Mouse (Mus musculus) forebrain, embryonic 11.5 days (tissue): ENCODE data around the gene Gm43517. TPM values are rescaled to one million over a fixed set of nuclear protein-coding genes. Genes with fewer than 3 reads are reported as not detected.
A peak's percentile ranks its signal among the peaks of the same experiment; 100 is the strongest.

ENCODE experiments used
- ATAC-seq: fragments of 200-750 bp; cut with Nextera tagmentation; replicated peaks from 2 replicates; pipeline ENCODE4 v1.8.0; 2017; ENCODE audit warnings: moderate TSS enrichment; ENCODE audit not compliant: low FRiP score
- DNase-seq: peaks from one replicate; pipeline ENCODE4 v3.0.0-alpha.2; 2017; ENCODE audit warnings: low spot score
- H3K27ac ChIP-seq: fragments of 300-500 bp; sonication (generic); 2 replicates; pipeline ENCODE4 v1.5.1; 2014; ENCODE audit warnings: low read depth, low read length
- H3K27me3 ChIP-seq: fragments of 300-500 bp; sonication (generic); 2 replicates; pipeline ENCODE4 v1.6.1; 2014; ENCODE audit warnings: mild to moderate bottlenecking, low read length, mixed read lengths; ENCODE audit not compliant: control insufficient read depth, insufficient read depth
- H3K36me3 ChIP-seq: fragments of 300-500 bp; sonication (generic); 2 replicates; pipeline ENCODE4 v1.6.1; 2014; ENCODE audit warnings: mild to moderate bottlenecking, low read length, moderate library complexity, mixed read lengths; ENCODE audit not compliant: control insufficient read depth, insufficient read depth
- H3K4me1 ChIP-seq: fragments of 300-500 bp; sonication (generic); replicated peaks from 2 replicates; pipeline ENCODE4 v1.6.1; 2014; ENCODE audit warnings: low read length, mixed read lengths; ENCODE audit not compliant: control insufficient read depth, insufficient read depth
- H3K4me2 ChIP-seq: fragments of 300-500 bp; sonication (generic); 2 replicates; pipeline ENCODE4 v1.6.1; 2014; ENCODE audit warnings: low read depth, mild to moderate bottlenecking, low read length, moderate library complexity, mixed read lengths; ENCODE audit not compliant: severe bottlenecking
- H3K4me3 ChIP-seq: fragments of 300-500 bp; sonication (generic); 2 replicates; pipeline ENCODE4 v1.5.1; 2014; ENCODE audit warnings: low read depth, low read length
- H3K9ac ChIP-seq: fragments of 300-500 bp; sonication (generic); 2 replicates; pipeline ENCODE4 v1.6.1; 2014; ENCODE audit warnings: low read length
- H3K9me3 ChIP-seq: fragments of 300-500 bp; sonication (generic); 2 replicates; pipeline ENCODE4 v1.6.1; 2016; ENCODE audit warnings: low read length, mixed read lengths; ENCODE audit not compliant: control insufficient read depth
- WGBS: fragments of 180-500 bp; shearing (Covaris S2); extraction: QIAGEN DNeasy Blood & Tissue Kit; methylation state at CpG from one replicate; pipeline ENCODE4 v1.1.7; 2014; 5-methylcytosine and 5-hydroxymethylcytosine counted together
- polyA plus RNA-seq: library from polyadenylated mRNA; unstranded; fragments of >200 nt; fragmentation: Nextera tagmentation; extraction: Ambion mirVana; gene quantifications from 2 replicates; pipeline ENCODE4 v1.2.1, GENCODE M21; 2014

Gene Gm43517
- 1.3 and 1.4 TPM in 2 replicates for polyA plus RNA-seq

DNA sequence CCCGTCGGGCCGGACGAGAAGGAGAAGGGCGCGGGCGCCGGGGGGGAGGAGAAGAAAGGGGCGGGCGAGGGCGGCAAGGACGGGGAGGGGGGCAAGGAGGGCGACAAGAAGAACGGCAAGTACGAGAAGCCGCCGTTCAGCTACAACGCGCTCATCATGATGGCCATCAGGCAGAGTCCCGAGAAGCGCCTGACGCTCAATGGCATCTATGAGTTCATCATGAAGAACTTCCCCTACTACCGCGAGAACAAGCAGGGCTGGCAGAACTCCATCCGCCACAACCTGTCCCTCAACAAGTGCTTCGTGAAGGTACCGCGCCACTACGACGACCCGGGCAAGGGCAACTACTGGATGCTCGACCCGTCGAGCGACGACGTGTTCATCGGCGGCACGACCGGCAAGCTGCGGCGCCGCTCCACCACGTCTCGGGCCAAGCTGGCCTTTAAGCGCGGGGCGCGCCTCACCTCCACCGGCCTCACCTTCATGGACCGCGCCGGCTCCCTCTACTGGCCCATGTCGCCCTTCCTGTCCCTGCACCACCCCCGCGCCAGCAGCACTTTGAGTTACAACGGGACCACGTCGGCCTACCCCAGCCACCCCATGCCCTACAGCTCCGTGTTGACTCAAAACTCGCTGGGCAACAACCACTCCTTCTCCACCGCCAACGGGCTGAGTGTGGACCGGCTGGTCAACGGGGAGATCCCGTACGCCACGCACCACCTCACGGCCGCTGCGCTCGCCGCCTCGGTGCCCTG is at the start of gene Gm43517:
TSS of gene Gm43517 (plus strand) at position 299 of the 755 bp plus-strand sequence.
- H3K27me3 ChIP-seq = peaks cover 19% of the 10 kb centered on the region
- H3K4me2 ChIP-seq = peak within 1 kb of the TSS; percentile 49; the same call in 1 of the 2 replicates
- peak within 1 kb of the TSS; percentile 99 for H3K9ac ChIP-seq
- peak within 1 kb of the TSS; percentile 100 for H3K27ac ChIP-seq
- no peaks in the 10 kb centered on the region for H3K4me1 ChIP-seq
- peak; percentile 84 for DNase-seq
- under 1% methylated on average over 62 of the region's 75 CpGs for WGBS
- H3K36me3 ChIP-seq = no peaks in the 10 kb centered on the region
- ATAC-seq = peak; percentile 0; the same call in 1 of the 2 replicates
- H3K4me3 ChIP-seq = peak within 1 kb of the TSS; percentile 87
- H3K9me3 ChIP-seq = no peaks in the 10 kb centered on the region

DNA sequence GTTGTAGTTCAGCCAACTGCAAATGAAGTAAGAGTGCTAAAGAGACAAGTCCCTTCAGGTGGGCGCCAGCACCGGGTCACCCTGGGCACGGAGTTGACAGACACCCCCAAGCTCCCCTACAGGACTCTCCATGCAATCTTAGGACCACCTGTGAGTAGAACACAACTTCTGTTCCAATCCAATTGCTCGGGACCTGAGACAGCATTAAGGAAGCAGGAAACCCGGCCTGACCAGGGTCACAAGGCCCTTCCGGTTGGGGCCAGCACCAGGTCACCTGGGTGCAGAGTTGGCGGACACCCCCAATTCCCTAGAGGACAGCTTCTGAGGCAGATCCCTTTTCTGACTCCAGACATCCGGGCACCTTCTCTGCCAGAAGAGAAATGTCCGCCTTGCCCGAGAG is 35.3 kb upstream of the Gm43517 start:
- WGBS = 93% methylated on average over 10 of the region's 10 CpGs

DNA sequence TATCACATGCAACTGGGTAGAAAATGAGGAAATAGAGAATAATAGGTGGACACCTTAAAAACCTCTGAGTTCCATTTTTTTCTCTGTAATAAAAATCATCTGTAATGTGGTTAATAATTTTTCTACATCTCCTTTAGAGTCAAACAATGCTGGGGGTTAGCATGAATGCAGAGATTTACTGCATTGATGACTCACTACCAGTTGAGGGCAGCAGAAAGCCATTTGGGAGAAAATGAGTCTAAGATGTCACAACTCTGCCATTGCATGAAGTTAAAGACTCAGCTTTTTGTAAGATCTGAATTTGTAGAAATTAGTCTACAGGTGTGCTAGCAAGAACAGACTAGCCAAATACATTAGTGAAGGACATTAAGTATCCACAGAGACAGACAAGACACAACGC is 16.0 kb upstream of the Gm43517 start:
- DNase-seq (no peak), ATAC-seq (no peak)
- Histone ChIP-seq H3K27me3 (peaks cover 5% of the 10 kb centered on the region; the same call in 1 of the 2 replicates), H3K9me3 (no peaks in the 10 kb centered on the region), H3K4me3 (no peak overlapping the region), H3K4me1 (peaks cover 6% of the 10 kb centered on the region; the same call in 1 of the 2 replicates), H3K4me2 (no peak overlapping the region), H3K27ac (no peak overlapping the region), H3K9ac (no peak overlapping the region), H3K36me3 (no peaks in the 10 kb centered on the region)
- 44% methylated on average over 1 of the region's 1 CpGs for WGBS

More for the DNA sequence above, 35.3 kb upstream of the Gm43517 start:
- Histone ChIP-seq H3K9ac (no peak overlapping the region), H3K9me3 (no peaks in the 10 kb centered on the region), H3K27ac (no peak overlapping the region), H3K27me3 (no peaks in the 10 kb centered on the region), H3K4me2 (no peak overlapping the region), H3K4me1 (no peaks in the 10 kb centered on the region), H3K36me3 (no peaks in the 10 kb centered on the region), H3K4me3 (no peak overlapping the region)
- ATAC-seq (no peak), DNase-seq (no peak)

DNA sequence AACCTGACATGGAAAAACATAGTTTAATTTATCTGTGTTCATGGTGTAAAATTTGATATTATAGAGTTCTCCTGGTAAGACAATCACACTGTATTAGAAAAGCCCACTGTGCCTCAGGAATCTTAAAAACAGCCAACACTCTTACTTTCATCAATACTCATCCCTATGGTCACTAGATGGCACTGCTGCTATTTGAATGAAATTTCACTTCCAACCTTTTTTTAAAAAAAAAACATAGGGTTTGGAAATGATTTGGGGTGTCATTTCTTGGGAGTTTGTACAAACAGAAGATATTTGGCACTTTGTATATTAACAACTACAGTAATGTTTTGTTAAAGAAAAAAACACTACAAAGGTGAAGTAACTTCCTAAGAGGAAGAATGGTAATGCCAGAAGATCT is 12.8 kb upstream of the Gm43517 start:
- H3K9ac ChIP-seq = no peak overlapping the region
- no peak overlapping the region for H3K4me3 ChIP-seq
- no peaks in the 10 kb centered on the region for H3K9me3 ChIP-seq
- no peak overlapping the region for H3K27ac ChIP-seq
- no peak for ATAC-seq
- no peaks in the 10 kb centered on the region for H3K36me3 ChIP-seq
- H3K27me3 ChIP-seq = peaks cover 16% of the 10 kb centered on the region
- peaks cover 9% of the 10 kb centered on the region; the same call in 1 of the 2 replicates for H3K4me1 ChIP-seq
- no peak overlapping the region for H3K4me2 ChIP-seq
- no peak for DNase-seq

DNA sequence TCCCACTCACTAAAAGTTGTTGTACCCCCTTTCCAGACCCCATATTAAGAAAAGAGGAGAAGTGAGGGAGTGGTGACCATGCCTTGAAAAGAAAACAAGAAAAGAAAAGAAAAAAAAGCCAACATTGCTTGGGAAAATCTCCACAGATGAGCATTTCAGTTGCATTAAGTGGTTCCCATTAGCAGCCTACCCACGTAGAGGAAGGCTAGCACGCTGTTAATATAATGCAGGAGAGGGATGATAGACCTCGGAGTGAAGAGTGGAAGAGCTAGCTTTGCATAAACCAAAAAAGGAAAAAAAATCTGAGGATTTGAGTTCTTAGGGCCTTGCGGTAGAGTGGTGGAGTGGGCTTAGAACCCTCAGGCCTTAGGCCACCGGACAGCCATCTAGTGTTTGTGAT is 11.8 kb upstream of the Gm43517 start:
- peaks cover 9% of the 10 kb centered on the region; the same call in 1 of the 2 replicates for H3K4me1 ChIP-seq
- ATAC-seq = no peak
- no peak for DNase-seq
- peaks cover 22% of the 10 kb centered on the region for H3K27me3 ChIP-seq
- H3K4me2 ChIP-seq = peak overlapping the region; percentile 61; the same call in 1 of the 2 replicates
- no peaks in the 10 kb centered on the region for H3K36me3 ChIP-seq
- peak overlapping the region; percentile 64 for H3K27ac ChIP-seq
- H3K4me3 ChIP-seq = peak overlapping the region; percentile 32; the same call in 1 of the 2 replicates
- WGBS = 8% methylated on average over 5 of the region's 5 CpGs
- no peaks in the 10 kb centered on the region for H3K9me3 ChIP-seq
- peak overlapping the region; percentile 63; the same call in 1 of the 2 replicates for H3K9ac ChIP-seq

DNA sequence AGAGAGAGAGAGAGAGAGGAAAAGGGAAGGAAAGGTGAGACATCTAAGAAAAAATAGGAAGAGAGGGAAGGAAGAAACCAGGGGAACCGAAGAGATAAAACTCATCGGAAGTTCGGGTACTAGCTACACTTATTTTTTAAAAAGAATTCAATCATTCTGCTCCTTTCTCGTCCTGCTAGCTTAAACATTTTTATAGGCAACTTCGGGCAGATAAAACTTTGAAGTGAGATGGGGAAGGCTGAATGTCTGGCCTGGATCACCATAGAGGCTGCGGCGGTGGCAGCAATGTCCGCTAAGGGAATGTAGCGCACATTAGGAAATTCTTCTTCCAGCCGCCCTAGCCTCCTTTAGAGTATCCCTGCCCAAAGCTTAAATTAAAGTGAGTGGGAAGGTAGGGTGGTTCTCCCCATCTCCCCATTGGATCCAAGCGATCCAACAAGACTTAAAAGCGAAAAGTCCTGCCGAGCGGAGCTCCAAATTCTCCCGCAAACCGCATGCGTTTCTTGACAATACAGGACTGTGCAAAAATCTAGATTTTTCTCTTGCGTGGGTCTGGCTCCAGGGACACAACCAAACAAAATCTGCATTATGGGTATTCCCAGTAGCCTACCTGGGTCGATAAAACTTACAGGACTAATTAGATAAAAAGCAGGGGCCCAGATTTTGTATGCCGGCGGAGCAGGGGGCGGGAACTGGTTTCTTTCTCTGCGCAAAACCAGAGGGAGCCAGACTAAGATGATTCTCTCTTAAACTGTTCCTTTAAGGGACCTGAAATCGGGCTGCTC is 11.0 kb upstream of the Gm43517 start:
- Histone ChIP-seq H3K27ac (peak overlapping the region; percentile 64), H3K9me3 (no peaks in the 10 kb centered on the region), H3K4me2 (peak overlapping the region; percentile 61), H3K27me3 (peaks cover 22% of the 10 kb centered on the region), H3K36me3 (no peaks in the 10 kb centered on the region), H3K9ac (peak overlapping the region; percentile 63), H3K4me3 (peak overlapping the region; percentile 32), H3K4me1 (peaks cover 9% of the 10 kb centered on the region; the same call in 1 of the 2 replicates)
- 2% methylated on average over 24 of the region's 24 CpGs for WGBS
- DNase-seq = peak; percentile 57
- ATAC-seq = no peak

DNA sequence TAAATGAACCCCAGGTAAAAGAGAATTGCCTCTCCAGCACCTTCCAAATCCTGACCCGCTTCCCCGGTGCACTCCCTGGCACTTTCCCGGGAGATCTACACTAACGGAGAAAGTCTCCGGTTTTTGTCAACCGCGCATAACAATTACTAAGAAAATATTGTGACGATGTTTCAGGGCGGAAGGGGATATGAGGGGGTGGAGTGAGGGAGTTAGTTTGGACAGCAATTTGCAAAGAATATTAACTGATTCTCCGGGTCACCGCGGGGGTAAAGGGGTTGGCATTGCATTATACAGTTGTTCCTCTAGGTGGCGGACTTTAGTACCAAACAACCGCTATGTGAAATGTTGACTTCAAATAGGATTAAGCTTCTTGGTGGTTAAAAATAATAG is 10.4 kb upstream of the Gm43517 start:
- H3K9ac ChIP-seq = peak overlapping the region; percentile 63
- DNase-seq (peak; percentile 77), ATAC-seq (no peak)
- peak overlapping the region; percentile 32 for H3K4me3 ChIP-seq
- no peaks in the 10 kb centered on the region for H3K9me3 ChIP-seq
- peaks cover 22% of the 10 kb centered on the region for H3K27me3 ChIP-seq
- peak overlapping the region; percentile 61 for H3K4me2 ChIP-seq
- WGBS = under 1% methylated on average over 14 of the region's 14 CpGs
- peak overlapping the region; percentile 63 for H3K27ac ChIP-seq
- H3K36me3 ChIP-seq = no peaks in the 10 kb centered on the region
- peaks cover 9% of the 10 kb centered on the region; the same call in 1 of the 2 replicates for H3K4me1 ChIP-seq

DNA sequence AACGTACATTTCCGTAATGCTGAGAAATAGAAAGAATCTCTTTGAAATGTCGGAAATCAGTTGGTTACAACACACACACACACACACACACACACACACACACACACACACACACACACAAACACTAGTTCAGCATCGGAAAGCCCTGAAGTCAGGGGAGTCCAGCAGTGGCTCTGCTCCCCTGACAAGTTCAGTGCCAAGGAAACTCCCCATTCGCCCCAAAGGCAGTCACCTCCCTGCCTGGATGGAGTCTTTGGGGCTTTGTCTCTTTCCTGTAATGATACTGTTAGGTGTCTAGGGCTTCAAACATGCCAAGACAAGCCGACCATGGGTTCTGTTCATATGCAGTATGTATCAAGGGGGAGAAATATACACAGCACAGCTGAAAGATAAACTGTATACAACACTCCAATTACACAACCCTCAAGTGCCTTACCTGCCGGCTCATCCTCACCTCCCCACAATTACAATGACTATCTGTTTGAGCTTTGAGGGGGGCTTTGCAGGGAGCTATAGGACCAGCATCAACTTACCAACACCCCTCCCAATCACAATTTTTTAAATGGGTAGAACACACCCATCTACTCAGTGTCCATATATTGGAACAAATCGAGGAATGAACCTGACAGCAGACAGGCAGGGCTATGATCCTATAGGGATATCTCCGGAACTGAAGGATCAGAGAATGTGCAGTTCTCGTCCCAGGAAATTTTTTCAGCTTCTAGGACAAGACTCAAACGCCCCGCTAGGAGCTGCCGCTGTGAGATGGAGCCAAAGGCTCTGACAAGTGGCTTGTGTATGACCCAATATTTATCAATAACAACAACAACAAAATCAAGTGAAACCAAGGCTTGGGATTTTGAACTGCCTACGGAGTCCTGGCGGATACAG is 9.3 kb upstream of the Gm43517 start:
- Histone ChIP-seq H3K27me3 (peaks cover 26% of the 10 kb centered on the region), H3K4me3 (peak overlapping the region; percentile 87)

More for the DNA sequence above, 9.3 kb upstream of the Gm43517 start:
- Histone ChIP-seq H3K9ac (peak overlapping the region; percentile 83), H3K4me1 (peaks cover 9% of the 10 kb centered on the region; the same call in 1 of the 2 replicates), H3K9me3 (no peaks in the 10 kb centered on the region), H3K27ac (peak overlapping the region; percentile 94), H3K36me3 (no peaks in the 10 kb centered on the region), H3K4me2 (peak overlapping the region; percentile 55)
- WGBS = 2% methylated on average over 15 of the region's 15 CpGs
- DNase-seq (peak; percentile 65), ATAC-seq (no peak)
